Mouse (Mus musculus) urinary bladder, postnatal 36 days (tissue): ENCODE measurements around the gene Bin2.

Experiments used
- DNase-seq, 2 experiments: peaks; one replicate each; pipeline ENCODE4 v3.0.0; 2022; ENCODE audit warnings: low spot score in 2 of 2, mixed read lengths in 1 of 2

Gene Bin2

DNA sequence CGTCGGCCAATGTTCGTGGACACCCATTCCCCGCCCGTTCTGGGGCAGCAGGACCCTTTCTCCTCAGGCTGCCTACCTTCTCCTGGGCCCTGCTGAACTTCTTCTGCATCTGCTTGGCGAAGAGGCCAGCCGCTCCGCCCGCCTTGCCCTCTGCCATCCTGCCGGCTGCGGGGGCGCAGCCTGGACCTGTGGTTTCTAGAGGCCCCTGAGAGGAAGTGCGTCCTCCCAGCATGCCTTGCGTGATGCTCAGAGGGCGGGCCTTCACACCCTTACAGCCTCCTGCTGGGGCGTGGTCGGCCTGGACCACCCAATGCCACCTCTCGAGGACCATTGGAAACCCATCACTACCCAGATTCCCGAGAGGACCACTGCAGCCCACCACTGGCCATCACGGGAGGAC lies at the start of gene Bin2:
Bin2 (minus strand) TSS at position 217 of the 400 bp plus-strand sequence.
- DNase-seq, result no peak

DNA sequence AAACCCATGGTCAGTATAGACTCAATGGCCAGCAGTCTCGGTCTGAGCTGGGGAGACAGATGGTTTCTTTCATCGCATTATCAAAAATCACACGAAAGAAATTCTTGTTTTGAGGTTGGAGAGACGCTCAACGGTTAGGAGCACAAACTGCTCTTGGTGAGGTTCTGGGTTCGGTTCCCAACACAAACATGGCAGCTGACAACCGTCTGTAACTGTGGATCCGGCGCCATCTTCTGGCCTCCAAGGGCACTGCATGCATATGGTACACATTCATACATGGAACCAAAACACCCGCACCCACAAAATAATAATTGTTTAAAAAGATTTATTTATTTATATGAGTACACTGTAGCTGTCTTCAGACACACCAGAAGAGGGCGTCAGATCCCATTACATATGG lies 49.2 kb upstream of the Bin2 start:
- no peak for DNase-seq

DNA sequence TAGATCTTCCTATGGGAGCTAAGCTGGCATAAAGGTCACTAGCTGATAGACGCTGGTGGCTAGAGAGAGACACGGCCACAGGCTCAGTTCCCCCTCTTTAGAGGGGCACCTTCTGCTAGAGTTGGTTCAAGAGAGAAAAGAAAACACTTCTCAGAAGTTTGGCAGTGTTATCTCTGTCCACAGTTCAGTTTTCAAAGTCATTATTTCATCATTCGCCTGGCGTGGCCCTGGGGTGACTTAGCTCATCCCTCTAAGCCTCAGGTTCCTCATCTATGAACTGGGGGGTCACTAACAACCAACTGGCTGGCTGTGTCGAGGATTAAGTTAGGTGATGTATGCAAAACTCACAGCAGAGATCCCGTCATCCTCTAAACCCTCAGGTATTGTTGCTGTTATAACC lies 48.6 kb upstream of the Bin2 start:
- no peak for DNase-seq

GRCm38 (mm10) chr15:100715399-100715993 lies 46.1 kb upstream of the Bin2 start:
- no peak for DNase-seq

GRCm38 (mm10) chr15:100714470-100714869 lies 45.1 kb upstream of the Bin2 start:
- no peak for DNase-seq

- no peak for DNase-seq
These were observed 41.5 kb upstream of the Bin2 start for GRCm38 (mm10) chr15:100710838-100711237.

DNA sequence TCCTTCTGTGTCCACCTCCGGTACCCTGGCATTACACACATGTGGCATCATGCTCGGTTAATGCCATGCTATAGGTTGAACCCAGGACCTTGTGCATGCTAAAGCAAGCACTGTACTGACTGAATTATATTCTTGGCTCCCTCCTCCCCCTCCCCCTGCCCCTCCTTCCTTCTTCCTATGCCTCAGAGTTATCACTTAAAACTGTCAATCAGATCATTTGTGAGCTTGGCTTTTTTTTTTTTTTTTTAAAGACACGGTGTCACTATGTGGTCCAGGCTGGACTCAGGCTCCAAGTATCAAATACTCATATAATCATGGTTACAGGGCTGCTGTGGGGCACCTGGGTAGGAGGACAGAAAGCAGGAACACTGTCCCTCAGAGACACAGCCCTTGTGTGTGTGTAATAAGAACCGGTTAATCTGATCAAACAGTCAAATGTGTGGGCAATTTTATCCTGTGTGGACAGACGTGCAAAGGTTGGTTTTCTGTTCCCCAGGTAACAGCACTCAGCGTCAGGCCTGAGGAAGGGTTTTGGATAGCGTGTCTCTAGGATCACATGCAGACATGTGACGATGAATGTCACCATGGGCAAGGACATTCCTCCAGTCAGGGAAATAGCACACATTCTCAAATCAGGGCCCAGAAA lies 39.2 kb upstream of the Bin2 start:
- DNase-seq, result no peak

DNA sequence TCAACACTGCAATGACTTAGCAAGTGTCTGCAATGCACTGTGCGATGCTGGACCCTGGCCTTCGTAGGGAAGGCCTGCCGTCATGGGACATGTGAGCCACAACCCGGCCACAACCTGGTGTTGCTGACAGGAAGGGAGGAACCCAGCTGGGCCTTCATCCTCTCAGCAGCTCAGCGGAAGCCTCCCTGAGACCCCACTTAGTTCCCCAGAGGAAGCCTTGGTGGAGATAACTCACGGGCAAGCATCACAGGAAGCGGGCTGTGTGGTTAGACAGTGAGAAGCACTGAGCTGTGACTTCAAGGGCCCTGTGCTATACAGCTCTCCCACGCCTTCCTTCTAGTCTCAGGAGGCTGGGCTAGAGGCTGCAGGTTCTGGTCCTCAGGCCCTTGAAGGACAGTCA lies 36.9 kb upstream of the Bin2 start:
- no peak for DNase-seq

- no peak for DNase-seq
These were observed 36.0 kb upstream of the Bin2 start for GRCm38 (mm10) chr15:100705376-100705775.

GRCm38 (mm10) chr15:100703913-100704312 lies 34.6 kb upstream of the Bin2 start:
- DNase-seq, result no peak

DNA sequence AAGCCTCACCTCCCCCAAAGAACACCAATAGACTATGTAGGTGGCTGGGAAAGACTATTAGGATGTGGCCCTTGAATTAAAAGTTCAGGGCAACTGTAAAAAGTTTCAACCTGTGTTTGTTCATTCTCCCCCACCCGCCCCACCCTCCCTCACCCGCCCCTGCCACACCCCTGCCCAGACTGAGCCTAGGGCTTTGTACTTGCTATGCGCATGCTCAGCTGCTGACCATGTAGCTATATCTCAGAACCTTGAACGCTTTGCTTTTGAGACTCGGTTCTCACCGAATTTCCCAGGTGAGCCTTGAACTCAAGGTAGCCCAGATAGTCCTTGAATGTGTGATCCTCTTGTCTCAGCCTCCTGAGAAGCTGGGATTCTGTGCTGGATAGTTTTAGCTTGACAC lies 32.5 kb upstream of the Bin2 start:
- no peak for DNase-seq

DNA sequence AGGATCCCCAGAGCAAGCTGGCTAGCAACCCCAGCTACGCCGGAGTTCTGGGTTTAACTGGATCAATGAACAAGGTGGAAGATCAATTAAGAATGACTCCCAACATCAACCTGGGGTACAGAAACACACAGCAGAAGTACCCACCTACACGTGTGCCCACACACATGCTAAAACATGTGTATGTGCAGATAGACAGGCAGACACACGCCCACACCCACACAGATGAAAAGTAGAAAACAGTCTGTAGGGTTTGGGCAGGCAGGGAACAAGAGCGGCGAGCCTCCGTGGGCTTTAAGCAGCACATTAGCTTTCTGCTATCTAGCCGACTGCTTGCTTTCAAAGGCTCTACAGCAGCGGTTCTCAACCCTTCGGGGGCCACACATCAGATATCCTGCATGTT lies 31.8 kb upstream of the Bin2 start:
- DNase-seq, result no peak

DNA sequence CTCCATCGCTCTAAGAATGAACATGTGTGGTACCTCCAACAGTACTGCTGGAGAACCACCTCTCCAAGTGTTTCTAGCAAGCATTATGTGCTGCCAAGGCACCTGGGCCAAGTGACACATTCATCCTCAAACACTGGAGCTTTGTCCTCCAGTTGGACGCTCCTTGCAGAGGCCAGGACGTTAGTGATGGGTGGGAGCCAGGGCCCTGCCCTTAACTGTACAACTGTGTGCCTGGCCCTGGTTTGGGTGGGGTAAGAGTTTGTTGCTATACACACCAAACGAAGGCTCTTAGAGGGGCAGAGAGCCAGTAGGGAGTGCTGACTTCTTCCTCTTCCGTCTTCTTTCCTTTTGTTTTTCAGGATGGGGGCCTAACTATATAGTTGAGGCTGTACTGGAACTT lies 31.1 kb upstream of the Bin2 start:
- no peak for DNase-seq

- no peak for DNase-seq
These were observed 30.0 kb upstream of the Bin2 start for GRCm38 (mm10) chr15:100699386-100699785.

DNA sequence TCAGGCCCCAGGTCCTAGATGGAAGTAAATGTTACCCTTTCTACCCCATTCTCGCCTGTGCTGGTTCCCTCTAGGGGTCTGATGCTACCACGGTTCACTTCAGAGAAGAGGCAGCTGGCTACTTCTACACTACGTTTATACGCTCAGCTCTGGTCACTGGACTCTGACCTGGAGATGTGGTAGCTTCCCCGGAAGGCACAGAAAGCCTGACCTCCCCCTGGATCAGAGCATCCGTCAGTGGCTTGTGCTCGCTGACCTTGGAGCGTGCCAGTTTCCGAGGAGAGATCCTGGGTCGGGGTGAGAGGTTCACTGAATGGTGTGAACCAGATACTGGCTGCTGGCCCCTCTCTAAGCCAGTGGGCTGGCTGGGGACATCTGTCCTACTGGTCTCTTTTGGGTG lies 28.7 kb upstream of the Bin2 start:
- DNase-seq, result no peak

- DNase-seq, result no peak
These were observed 25.1 kb upstream of the Bin2 start for GRCm38 (mm10) chr15:100694406-100694805.

DNA sequence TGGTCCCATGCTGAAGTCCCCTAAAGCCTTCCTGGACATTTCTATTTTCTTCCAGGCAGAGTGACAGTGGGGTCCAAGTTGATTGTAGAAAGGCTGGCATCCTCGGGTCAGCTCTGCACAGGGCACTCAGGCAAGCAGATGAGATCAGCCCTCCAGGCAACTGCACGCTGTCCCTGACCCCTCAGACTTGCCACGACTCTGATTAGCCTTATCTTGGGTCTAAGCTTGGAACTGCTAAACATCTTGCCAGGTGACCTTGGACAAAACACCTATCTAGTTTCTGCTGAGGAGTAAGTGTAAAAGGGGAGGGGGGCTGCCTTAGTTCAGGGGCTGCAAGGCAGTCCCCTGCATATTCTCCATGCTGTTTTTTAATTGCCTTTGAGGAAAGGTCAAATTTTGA lies 22.6 kb upstream of the Bin2 start:
- DNase-seq, result no peak

DNA sequence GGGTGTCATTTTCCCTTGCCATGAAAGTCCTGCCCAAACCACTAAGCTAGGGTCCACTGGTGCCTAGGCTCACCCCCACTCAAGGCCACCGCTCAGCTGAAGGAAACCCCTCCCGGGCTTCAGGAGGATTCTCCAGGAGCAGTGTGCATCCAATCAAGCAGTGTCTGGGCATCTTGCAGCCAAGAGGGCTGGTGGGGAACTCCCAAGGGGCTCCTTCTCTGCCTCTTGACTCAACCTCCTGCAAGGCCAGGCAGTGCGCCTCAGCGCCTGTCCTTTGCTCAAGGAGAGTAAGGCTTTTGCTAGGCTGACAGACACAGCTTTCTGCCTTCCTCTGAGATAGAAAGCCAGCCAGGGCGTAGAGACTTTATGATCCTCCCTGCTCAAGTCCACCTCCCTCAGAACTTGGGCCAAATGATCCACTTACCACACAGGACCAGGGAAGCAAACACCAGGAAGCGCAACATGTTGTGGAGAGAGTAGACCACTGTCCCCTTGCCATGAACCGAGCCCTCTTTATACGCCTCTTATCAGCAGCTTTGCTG lies 18.1 kb upstream of the Bin2 start, which contains the start of gene Cela1:
Cela1 (minus strand) TSS at position 492 of the 542 bp plus-strand sequence.
- DNase-seq, result no peak

DNA sequence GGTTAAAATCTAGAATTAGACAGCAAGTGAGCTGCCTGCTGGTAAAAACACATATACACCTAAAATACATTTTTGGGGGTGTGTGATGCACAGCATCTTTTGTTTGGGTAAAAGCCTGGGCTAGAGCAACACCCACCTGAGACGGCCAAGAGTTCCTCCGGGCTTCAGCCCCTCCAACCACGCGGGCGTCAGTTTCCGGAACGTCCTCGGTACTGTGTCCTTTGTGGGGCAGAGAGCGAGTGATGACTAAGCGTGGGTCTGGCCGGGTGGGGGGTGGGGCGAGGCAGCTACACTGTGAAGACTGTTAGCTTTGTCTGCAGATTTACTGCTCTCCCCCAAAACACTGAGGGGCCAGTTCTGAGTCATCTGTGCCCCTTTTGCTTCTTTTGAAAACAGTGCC lies 17.6 kb upstream of the Bin2 start:
- peak; percentile 37 to 50 for DNase-seq

GRCm38 (mm10) chr15:100686434-100686833 lies 17.1 kb upstream of the Bin2 start:
- no peak for DNase-seq

DNA sequence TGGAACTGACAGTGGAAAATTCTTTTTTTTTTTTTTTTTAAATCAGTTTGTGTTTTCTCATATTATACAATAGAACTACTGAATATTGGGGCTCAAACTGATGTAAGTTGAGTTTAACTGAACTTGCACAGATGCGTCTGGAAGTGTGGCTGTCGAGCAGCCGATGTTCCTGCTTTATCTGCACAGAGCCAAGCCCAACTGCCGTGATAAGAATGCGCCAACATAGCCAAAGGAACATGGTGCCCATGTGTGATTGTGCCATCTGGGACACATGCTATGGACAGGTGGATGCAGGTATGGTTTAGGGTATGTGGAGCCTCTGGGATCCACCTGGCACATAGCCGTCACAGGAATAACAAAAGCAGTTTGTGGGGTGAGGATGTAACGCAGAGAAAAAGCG lies 16.5 kb upstream of the Bin2 start:
- no peak for DNase-seq

- no peak for DNase-seq
These were observed 15.9 kb upstream of the Bin2 start for GRCm38 (mm10) chr15:100685255-100685654.

- DNase-seq, result no peak
These were observed 15.1 kb upstream of the Bin2 start for GRCm38 (mm10) chr15:100684450-100684849.

GRCm38 (mm10) chr15:100683041-100683440 lies 13.7 kb upstream of the Bin2 start:
- peak; percentile 74 to 77 for DNase-seq
